Mouse (Mus musculus) liver, postnatal 0 days (tissue): ENCODE results near the gene Lcat.

ENCODE experiments used
- CTCF ChIP-seq: sonication (generic); IDR thresholded peaks from 2 replicates; pipeline ENCODE4 v1.5.1; 2016; ENCODE audit warnings: antibody characterized with exemption, low read depth
- EP300 ChIP-seq: IDR thresholded peaks from 2 replicates; pipeline ENCODE4 v1.6.1; 2016; ENCODE audit warnings: antibody characterized with exemption, low read depth, mild to moderate bottlenecking

- TF ChIP-seq CTCF, result peak; percentile 11; the same call in 1 of the 2 replicates
- TF ChIP-seq EP300, result no peak
Measured at GRCm38 (mm10) chr8:105938306-105938669, 4.9 kb downstream of the Lcat start, which contains the start of gene Psmb10.
